Mouse (Mus musculus) heart, adult 11 months (tissue): ENCODE measurements around the gene Aldh1l1.

Experiments used
- DNase-seq: peaks from one replicate; pipeline ENCODE4 v3.0.0; 2022

Gene Aldh1l1

DNA sequence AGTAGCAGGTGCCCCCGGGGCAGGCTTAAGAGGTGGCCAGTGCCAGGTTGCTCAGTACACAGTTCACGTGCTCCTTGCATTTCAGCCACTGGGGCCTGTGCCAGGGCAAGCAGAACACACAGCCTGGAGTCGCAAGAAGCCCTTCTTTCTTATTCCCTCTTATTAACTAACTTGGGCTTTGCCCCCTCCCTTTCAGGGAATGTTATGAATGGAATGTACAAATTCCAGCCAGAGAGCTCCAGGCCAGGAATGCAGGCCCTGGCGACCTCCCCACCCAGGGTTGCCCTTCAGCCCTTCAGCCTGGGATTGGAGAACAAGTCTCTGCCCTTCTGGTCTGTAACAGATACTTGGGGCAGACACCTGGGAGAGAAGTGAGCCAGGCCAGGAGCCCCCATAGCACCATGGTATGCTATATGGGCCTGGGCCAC is 22.0 kb downstream of the Aldh1l1 start:
- DNase-seq = peak; percentile 98

DNA sequence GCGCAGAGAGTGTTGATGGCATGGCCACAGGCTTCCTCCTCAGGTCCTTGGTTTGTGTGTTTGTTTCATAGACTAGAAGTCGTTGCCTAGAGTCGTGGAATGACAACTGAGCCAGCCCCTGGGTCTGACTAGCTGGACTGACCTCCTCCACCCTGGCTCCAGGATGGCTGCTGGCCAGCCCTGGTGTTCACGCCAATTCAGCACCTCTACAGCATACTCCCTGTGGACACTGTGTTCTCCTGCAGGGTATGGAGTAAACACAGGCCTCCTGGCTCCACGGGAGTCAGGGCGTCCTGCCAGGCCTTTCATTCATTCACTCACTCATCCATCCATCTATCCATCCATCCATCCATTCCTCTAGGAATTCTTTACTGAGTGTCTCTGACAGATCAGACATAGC is 22.9 kb downstream of the Aldh1l1 start:
- peak; percentile 99 for DNase-seq

GRCm38 (mm10) chr6:90512416-90512815 is 26.2 kb downstream of the Aldh1l1 start:
- no peak for DNase-seq

DNA sequence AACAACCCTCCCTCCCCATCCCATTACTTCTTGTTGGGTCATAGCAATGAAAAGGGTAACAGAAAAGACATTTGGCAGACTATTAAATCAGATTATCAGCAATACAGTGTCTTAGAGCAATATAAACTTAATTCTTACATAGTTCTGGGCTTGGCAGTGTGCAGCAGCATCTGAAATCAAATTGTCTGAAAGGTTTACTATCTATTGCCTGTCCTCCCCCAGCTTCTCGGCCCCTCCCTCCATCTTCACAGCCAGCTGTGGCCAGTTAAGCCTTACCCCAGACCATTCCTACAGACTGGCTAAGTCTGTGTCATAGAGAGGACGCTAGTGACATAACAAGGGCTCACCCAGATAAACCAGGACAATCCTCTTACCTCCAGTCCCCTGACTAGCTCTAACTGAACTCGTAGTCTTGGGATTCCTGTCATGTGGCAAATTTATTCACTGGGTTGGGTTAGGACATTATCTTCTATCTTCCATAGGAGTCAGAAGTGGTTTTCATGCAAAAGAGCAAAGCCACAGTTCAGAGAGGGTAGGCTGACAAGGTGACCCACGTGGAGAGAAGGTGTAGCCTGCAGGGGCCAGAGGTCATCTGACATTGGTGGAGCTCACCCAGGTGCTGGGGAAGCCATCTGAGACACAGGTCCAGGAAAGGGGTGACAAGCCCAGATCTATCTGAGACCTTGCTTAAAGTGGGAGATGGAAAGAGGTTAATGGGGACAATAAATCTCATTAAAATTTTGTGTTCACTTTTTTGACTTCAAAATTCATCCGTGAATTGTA is 27.0 kb downstream of the Aldh1l1 start:
- no peak for DNase-seq

GRCm38 (mm10) chr6:90514369-90514768 is 28.1 kb downstream of the Aldh1l1 start:
- peak; percentile 92 for DNase-seq

GRCm38 (mm10) chr6:90514883-90515405 is 28.7 kb downstream of the Aldh1l1 start:
- DNase-seq = peak; percentile 98

- DNase-seq = peak; percentile 92
Observed at GRCm38 (mm10) chr6:90518892-90519291, 32.7 kb downstream of the Aldh1l1 start.

- DNase-seq = peak; percentile 27
Observed at GRCm38 (mm10) chr6:90519375-90519774, 33.1 kb downstream of the Aldh1l1 start.

GRCm38 (mm10) chr6:90526406-90526805 is 40.2 kb downstream of the Aldh1l1 start:
- DNase-seq = no peak

DNA sequence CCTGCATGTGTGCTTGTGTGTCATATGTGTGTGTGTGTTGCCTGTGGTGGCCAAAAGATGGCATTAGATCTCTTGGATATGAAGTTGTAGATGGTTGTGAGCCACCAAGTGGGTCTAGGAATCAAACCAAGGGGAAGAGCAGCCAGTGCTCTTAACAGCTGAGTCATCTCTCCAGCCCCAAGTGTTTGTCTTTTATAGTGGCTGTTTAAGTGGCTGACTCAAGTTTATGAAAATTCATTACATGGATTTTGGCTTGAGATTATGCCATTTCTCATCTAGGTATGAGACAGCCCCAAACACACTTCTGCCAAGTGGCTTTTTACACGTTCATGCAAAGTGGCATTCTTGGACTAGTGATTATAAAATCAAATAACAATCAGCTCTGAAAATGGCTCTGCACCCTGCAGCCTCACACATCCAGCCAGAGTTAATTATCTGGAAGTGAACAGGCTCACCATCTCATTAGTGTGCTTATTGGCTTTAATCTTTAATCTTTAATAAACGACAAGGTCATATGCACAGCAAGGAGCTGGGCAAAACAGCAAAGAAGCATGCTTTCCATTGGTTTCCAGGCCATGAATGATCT is 43.3 kb downstream of the Aldh1l1 start:
- DNase-seq = no peak

GRCm38 (mm10) chr6:90532575-90533190 is 46.5 kb downstream of the Aldh1l1 start:
- DNase-seq = peak; percentile 56

DNA sequence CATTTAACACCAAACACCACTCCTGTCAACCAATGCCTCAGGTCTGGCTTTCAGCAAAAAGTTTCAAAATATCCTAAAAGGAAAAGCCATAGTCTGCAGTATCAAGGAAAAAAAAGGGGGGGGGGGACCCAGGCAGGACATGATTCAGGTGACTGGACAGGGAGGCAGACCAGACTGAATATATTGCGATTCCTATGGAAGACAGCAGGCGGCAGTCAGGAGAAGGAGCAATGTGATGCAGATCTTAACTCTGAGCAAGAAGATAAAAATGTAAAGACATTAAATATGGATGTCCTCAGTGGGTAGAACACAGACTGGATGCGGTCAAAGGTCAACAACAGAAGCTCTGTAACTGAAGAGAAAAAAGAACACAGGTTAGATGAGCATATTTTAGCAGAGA is 47.3 kb downstream of the Aldh1l1 start:
- peak; percentile 68 for DNase-seq

DNA sequence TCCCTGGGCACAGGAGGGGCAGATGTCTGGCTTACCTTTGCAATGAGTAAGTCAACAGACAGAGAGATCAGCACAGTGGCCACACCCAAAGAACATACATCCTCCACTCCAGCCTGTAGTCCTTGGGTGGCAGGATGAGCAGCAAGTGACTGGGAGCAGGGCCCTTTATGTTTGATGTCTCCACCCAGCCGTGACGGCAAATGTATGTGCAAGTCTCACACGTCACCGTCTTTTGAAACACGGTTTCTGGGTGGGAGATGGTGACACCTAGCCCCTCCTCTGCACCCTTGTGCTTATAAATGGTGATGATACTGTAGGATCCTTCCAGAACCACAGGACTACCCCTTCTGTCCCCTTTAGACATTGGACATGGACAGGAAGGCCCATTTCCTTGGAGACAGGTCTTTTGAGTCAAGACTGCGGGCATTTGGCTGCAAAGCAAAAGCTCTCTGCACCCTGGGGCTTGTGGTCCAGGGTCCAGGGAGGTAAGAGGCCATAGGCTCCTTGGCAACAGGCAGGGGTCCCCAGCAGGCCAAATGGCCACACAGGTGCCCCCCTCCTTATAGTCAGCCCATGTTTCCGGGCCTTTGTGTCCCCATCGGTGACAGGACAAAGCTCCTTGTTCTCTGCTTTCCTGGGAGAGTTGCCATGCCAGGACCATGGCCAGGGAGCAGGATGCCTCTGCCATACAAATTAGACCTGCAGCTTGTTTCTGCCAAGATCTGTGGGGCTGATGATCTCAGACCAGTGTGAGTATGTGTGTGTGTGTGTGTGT is 48.7 kb downstream of the Aldh1l1 start:
- peak; percentile 97 for DNase-seq

DNA sequence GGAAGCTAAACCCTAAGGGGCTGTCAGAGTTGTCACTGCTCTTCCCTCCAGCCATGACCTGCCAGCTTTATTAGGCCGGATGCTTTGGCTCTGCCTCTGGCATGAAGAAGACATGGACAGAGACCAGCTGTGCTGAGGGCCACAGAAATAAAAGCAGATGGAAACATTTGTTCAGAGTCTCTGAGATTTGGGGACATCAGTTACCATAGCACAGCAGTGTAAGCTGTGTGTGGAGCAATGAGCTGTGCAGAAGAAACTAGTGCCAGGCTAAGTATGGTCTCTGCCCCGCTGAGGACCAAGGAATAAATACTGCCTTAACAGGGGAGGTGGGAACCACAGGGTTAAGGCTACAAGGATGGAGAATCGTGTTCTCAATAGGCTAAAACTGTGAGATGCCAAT is 50.6 kb downstream of the Aldh1l1 start:
- no peak for DNase-seq

- peak; percentile 96 for DNase-seq
Observed at GRCm38 (mm10) chr6:90537941-90538340, 51.7 kb downstream of the Aldh1l1 start.

DNA sequence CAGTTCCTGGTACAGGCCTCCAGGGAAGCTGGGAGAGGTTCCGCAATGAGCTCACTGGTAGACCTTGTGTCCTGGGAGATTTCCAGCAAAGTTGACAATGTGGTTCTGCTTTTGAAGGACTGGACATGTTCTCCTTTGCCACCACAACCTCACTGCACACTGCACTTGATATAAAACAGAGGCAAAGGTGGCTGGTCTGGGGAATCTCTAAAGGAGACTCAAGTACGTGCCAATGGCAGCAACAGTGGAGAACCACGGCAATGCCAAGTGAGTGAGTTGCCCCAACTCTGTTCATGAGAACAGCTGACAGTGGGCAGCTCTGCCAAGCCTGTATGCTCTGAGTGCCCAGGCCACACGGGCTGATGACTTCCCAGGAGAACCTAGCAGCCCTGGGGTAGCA is 53.0 kb downstream of the Aldh1l1 start:
- DNase-seq = peak; percentile 96

DNA sequence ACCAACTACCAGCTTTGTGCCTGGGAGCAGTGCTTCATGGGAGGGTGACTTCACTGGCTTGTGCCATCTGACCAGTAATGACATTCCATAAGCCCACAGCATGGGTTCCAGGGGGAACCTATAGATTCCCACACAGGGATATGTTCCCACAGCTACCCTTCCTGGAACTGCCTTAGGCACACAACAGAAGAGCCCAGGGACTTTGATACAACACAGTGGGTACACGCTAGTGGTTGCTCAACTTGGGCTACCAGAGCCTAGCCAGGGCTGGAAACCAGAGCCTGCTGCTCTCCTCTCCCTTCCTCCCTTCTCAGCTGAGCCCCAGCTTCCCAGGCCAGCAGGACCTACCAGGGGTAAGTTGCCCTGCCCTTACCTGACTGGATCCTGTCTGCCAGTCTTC is 54.3 kb downstream of the Aldh1l1 start:
- peak; percentile 81 for DNase-seq

GRCm38 (mm10) chr6:90541367-90541772 is 55.1 kb downstream of the Aldh1l1 start:
- DNase-seq = no peak

- peak; percentile 93 for DNase-seq
Observed at GRCm38 (mm10) chr6:90544433-90544832, 58.2 kb downstream of the Aldh1l1 start.

DNA sequence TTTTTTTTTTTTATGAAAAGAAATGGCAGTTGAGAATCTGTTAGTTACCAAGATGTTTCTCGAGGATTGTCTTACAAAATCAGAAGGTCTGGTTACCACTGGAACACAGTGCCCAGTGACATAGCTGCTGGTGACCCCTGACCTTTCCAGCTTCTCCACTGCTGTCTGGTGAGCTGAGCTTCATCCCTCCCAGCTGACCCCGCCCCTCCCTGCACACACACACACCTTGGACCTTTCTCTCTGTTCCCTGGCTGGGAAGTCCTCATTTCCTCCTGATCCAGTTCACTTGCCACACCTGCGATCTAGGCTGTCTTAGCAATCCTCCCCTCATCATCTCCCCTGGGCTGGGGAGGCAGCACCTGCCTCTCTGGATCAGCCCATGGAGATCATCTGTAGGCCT is 60.0 kb downstream of the Aldh1l1 start:
- DNase-seq = no peak

- no peak for DNase-seq
Observed at GRCm38 (mm10) chr6:90547041-90547440, 60.8 kb downstream of the Aldh1l1 start.

DNA sequence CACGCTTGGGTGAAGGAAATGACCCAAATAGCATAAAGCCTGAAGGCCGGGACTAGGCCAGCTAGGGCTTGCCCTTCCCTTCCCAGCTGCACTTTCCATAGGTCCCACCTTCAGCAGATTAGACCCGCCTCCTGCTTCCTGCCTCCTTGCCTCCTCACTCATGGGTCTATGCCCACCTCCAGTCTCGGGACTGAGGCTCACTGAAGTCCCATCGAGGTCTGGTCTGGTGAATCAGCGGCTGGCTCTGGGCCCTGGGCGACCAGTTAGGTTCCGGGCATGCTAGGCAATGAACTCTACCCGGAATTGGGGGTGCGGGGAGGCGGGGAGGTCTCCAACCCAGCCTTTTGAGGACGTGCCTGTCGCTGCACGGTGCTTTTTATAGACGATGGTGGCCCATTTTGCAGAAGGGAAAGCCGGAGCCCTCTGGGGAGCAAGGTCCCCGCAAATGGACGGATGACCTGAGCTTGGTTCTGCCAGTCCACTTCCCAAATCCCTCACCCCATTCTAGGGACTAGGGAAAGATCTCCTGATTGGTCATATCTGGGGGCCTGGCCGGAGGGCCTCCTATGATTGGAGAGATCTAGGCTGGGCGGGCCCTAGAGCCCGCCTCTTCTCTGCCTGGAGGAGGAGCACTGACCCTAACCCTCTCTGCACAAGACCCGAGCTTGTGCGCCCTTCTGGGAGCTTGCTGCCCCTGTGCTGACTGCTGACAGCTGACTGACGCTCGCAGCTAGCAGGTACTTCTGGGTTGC is 64.1 kb downstream of the Aldh1l1 start:
- peak; percentile 98 for DNase-seq
